Mouse (Mus musculus): ENCODE measurements at regions not wholly inside any gene's neighbourhood (a gene's known extent, or its start where the extent isn't known, plus 50 kb on each side); places are given as distances from the start of the nearest gene placed in this dataset.

GRCm38 (mm10) chr19:21913005-21913670 lies 135.0 kb downstream of the Cemip2 start:
- Histone ChIP-seq H3K9me3 (replicated peaks; ENCODE audit: control insufficient read depth, low read length) (no peaks in the 10 kb centered on the region), H3K9ac (ENCODE audit: low read depth, low read length) (no peak overlapping the region), H3K36me3 (ENCODE audit: control insufficient read depth, insufficient read depth, low read length) (no peaks in the 10 kb centered on the region), H3K4me2 (no peak overlapping the region), H3K27ac (ENCODE audit: low read depth, low read length) (peak overlapping the region; percentile 65), H3K27me3 (ENCODE audit: control insufficient read depth, insufficient read depth, low read length) (no peaks in the 10 kb centered on the region), H3K4me3 (ENCODE audit: low read depth, low read length) (no peak overlapping the region), H3K4me1 (ENCODE audit: control insufficient read depth, insufficient read depth, low read length) (no peaks in the 10 kb centered on the region)
- ATAC-seq (replicated peaks; ENCODE audit: insufficient number of reproducible peaks, low FRiP score, low TSS enrichment) = peak; percentile 67
- 60% methylated on average over 8 of the region's 8 CpGs for WGBS (ENCODE audit: insufficient replicate concordance)

GRCm38 (mm10) chr19:21913748-21914611 lies 135.8 kb downstream of the Cemip2 start:
- H3K36me3 ChIP-seq (ENCODE audit: control insufficient read depth, insufficient read depth, low read length) = no peaks in the 10 kb centered on the region
- H3K4me1 ChIP-seq (ENCODE audit: control insufficient read depth, insufficient read depth, low read length) = no peaks in the 10 kb centered on the region
- H3K4me3 ChIP-seq (ENCODE audit: low read depth, low read length) = no peak overlapping the region
- H3K4me2 ChIP-seq = no peak overlapping the region
- H3K27ac ChIP-seq (ENCODE audit: low read depth, low read length) = peak overlapping the region; percentile 65
- no peak overlapping the region for H3K9ac ChIP-seq (ENCODE audit: low read depth, low read length)
- no peaks in the 10 kb centered on the region for H3K9me3 ChIP-seq (replicated peaks; ENCODE audit: control insufficient read depth, low read length)
- ATAC-seq (replicated peaks; ENCODE audit: insufficient number of reproducible peaks, low FRiP score, low TSS enrichment) = peak; percentile 75
- WGBS (ENCODE audit: insufficient replicate concordance) = 42% methylated on average over 9 of the region's 9 CpGs
- no peaks in the 10 kb centered on the region for H3K27me3 ChIP-seq (ENCODE audit: control insufficient read depth, insufficient read depth, low read length)

GRCm38 (mm10) chr19:21914658-21915057 lies 136.5 kb downstream of the Cemip2 start:
- H3K9me3 ChIP-seq (replicated peaks; ENCODE audit: control insufficient read depth, low read length) = no peaks in the 10 kb centered on the region
- WGBS (ENCODE audit: insufficient replicate concordance) = 57% methylated on average over 3 of the region's 3 CpGs

DNA sequence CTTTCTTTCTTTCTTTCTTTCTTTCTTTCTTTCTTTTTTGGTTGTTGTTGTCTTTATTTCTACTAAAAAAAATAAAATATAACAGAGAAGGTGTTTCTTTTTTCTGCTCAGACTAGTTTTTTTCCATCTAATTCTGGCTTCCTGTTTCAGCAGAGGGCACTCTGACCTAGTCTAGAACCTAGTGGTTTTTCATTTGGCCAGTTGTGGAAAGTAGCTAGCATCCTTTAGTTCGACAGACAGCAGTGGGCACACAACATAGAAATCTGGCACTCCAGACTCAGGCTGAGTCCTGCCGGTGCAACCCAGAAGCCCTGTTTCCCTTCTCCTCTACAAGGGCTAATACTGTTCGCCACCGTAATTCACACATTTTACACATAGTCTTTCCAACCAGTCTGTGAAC lies 140.0 kb downstream of the Cemip2 start:
- Histone ChIP-seq H3K4me2 (no peak overlapping the region), H3K27ac (ENCODE audit: low read depth, low read length) (0 out of 2 replicates have a peak overlapping the region, but pooled peaks have one; percentile 15), H3K4me3 (ENCODE audit: low read depth, low read length) (no peak overlapping the region), H3K36me3 (ENCODE audit: control insufficient read depth, insufficient read depth, low read length) (no peaks in the 10 kb centered on the region), H3K27me3 (ENCODE audit: control insufficient read depth, insufficient read depth, low read length) (no peaks in the 10 kb centered on the region), H3K9ac (ENCODE audit: low read depth, low read length) (no peak overlapping the region), H3K9me3 (replicated peaks; ENCODE audit: control insufficient read depth, low read length) (no peaks in the 10 kb centered on the region), H3K4me1 (ENCODE audit: control insufficient read depth, insufficient read depth, low read length) (no peaks in the 10 kb centered on the region)
- no peak for ATAC-seq (replicated peaks; ENCODE audit: insufficient number of reproducible peaks, low FRiP score, low TSS enrichment)
- WGBS (ENCODE audit: insufficient replicate concordance) = 76% methylated on average over 4 of the region's 4 CpGs

More at GRCm38 (mm10) chr19:21914658-21915057, 136.5 kb downstream of the Cemip2 start:
- Histone ChIP-seq H3K4me3 (ENCODE audit: low read depth, low read length) (no peak overlapping the region), H3K27me3 (ENCODE audit: control insufficient read depth, insufficient read depth, low read length) (no peaks in the 10 kb centered on the region), H3K4me2 (no peak overlapping the region), H3K27ac (ENCODE audit: low read depth, low read length) (peak overlapping the region; percentile 8), H3K36me3 (ENCODE audit: control insufficient read depth, insufficient read depth, low read length) (no peaks in the 10 kb centered on the region), H3K4me1 (ENCODE audit: control insufficient read depth, insufficient read depth, low read length) (no peaks in the 10 kb centered on the region), H3K9ac (ENCODE audit: low read depth, low read length) (no peak overlapping the region)
- ATAC-seq (replicated peaks; ENCODE audit: insufficient number of reproducible peaks, low FRiP score, low TSS enrichment) = no peak

GRCm38 (mm10) chr19:21919074-21919473 lies 140.9 kb downstream of the Cemip2 start:
- Histone ChIP-seq H3K9me3 (replicated peaks; ENCODE audit: control insufficient read depth, low read length) (no peaks in the 10 kb centered on the region), H3K4me1 (ENCODE audit: control insufficient read depth, insufficient read depth, low read length) (no peaks in the 10 kb centered on the region), H3K36me3 (ENCODE audit: control insufficient read depth, insufficient read depth, low read length) (no peaks in the 10 kb centered on the region), H3K27ac (ENCODE audit: low read depth, low read length) (no peak overlapping the region), H3K27me3 (ENCODE audit: control insufficient read depth, insufficient read depth, low read length) (no peaks in the 10 kb centered on the region), H3K9ac (ENCODE audit: low read depth, low read length) (no peak overlapping the region), H3K4me2 (no peak overlapping the region), H3K4me3 (ENCODE audit: low read depth, low read length) (no peak overlapping the region)
- ATAC-seq (replicated peaks; ENCODE audit: insufficient number of reproducible peaks, low FRiP score, low TSS enrichment) = no peak
- 58% methylated on average over 3 of the region's 3 CpGs for WGBS (ENCODE audit: insufficient replicate concordance)

DNA sequence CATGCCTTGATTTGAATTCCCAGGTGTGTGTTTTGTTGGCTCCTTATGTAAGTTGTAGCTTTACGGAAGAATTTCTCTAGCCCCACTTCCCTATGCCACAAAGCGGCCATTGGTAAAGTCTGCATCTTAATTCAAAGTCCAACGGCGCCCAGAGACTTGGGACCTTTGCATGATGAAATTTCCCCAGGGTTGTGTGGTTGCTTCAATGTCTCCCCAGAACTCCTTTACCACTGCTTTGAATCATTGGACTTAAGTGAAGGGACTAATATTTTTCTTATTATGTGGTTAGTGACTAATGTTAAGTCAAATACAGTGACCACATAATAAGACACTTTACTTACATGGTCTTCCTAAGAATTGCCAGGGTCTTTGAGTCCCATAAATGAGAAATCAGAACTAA lies 162.0 kb downstream of the Cemip2 start:
- Histone ChIP-seq H3K4me3 (ENCODE audit: low read depth, low read length) (no peak overlapping the region), H3K4me1 (ENCODE audit: control insufficient read depth, insufficient read depth, low read length) (no peaks in the 10 kb centered on the region; the same call in 1 of the 2 replicates), H3K4me2 (no peak overlapping the region), H3K36me3 (ENCODE audit: control insufficient read depth, insufficient read depth, low read length) (no peaks in the 10 kb centered on the region), H3K9ac (ENCODE audit: low read depth, low read length) (no peak overlapping the region), H3K27me3 (ENCODE audit: control insufficient read depth, insufficient read depth, low read length) (no peaks in the 10 kb centered on the region), H3K27ac (ENCODE audit: low read depth, low read length) (no peak overlapping the region), H3K9me3 (replicated peaks; ENCODE audit: control insufficient read depth, low read length) (no peaks in the 10 kb centered on the region)
- ATAC-seq (replicated peaks; ENCODE audit: insufficient number of reproducible peaks, low FRiP score, low TSS enrichment) = no peak
- WGBS (ENCODE audit: insufficient replicate concordance) = 85% methylated on average over 4 of the region's 4 CpGs

GRCm38 (mm10) chr19:21941720-21942119 lies 163.6 kb downstream of the Cemip2 start:
- Histone ChIP-seq H3K4me3 (ENCODE audit: low read depth, low read length) (no peak overlapping the region), H3K36me3 (ENCODE audit: control insufficient read depth, insufficient read depth, low read length) (no peaks in the 10 kb centered on the region), H3K27ac (ENCODE audit: low read depth, low read length) (peak overlapping the region; percentile 72), H3K9ac (ENCODE audit: low read depth, low read length) (no peak overlapping the region), H3K4me1 (ENCODE audit: control insufficient read depth, insufficient read depth, low read length) (no peaks in the 10 kb centered on the region; the same call in 1 of the 2 replicates), H3K4me2 (no peak overlapping the region), H3K9me3 (replicated peaks; ENCODE audit: control insufficient read depth, low read length) (no peaks in the 10 kb centered on the region), H3K27me3 (ENCODE audit: control insufficient read depth, insufficient read depth, low read length) (no peaks in the 10 kb centered on the region)
- ATAC-seq (replicated peaks; ENCODE audit: insufficient number of reproducible peaks, low FRiP score, low TSS enrichment) = no peak
- WGBS (ENCODE audit: insufficient replicate concordance) = 47% methylated on average over 2 of the region's 2 CpGs

GRCm38 (mm10) chr19:21942286-21942685 lies 164.1 kb downstream of the Cemip2 start:
- no peak overlapping the region for H3K9ac ChIP-seq (ENCODE audit: low read depth, low read length)
- H3K27ac ChIP-seq (ENCODE audit: low read depth, low read length) = peak overlapping the region; percentile 60
- no peaks in the 10 kb centered on the region; the same call in 1 of the 2 replicates for H3K4me1 ChIP-seq (ENCODE audit: control insufficient read depth, insufficient read depth, low read length)
- no peak for ATAC-seq (replicated peaks; ENCODE audit: insufficient number of reproducible peaks, low FRiP score, low TSS enrichment)
- no peaks in the 10 kb centered on the region for H3K9me3 ChIP-seq (replicated peaks; ENCODE audit: control insufficient read depth, low read length)
- no peak overlapping the region for H3K4me2 ChIP-seq
- WGBS (ENCODE audit: insufficient replicate concordance) = 58% methylated on average over 11 of the region's 11 CpGs
- no peaks in the 10 kb centered on the region for H3K27me3 ChIP-seq (ENCODE audit: control insufficient read depth, insufficient read depth, low read length)
- no peak overlapping the region for H3K4me3 ChIP-seq (ENCODE audit: low read depth, low read length)
- H3K36me3 ChIP-seq (ENCODE audit: control insufficient read depth, insufficient read depth, low read length) = no peaks in the 10 kb centered on the region
